Mouse (Mus musculus) thymus, postnatal 0 days (tissue): ENCODE results near the gene Gm8159. TPM values are rescaled to one million over a fixed set of nuclear protein-coding genes. Genes with fewer than 3 reads are reported as not detected.
"Not testable (repeated sequence)": the region's sequence is repeated elsewhere in the genome, so short reads cannot be mapped to it uniquely, and the experiment has no call there.

Source experiments
- DNase-seq: peaks from one replicate; pipeline ENCODE4 v3.0.0-alpha.2; 2015; ENCODE audit warnings: low spot score
- polyA plus RNA-seq: library from polyadenylated mRNA; unstranded; fragments of >200 nt; fragmentation: Nextera tagmentation; extraction: Ambion mirVana; gene quantifications from 2 replicates; pipeline ENCODE4 v1.2.1, GENCODE M21; 2015

Gm8159 gene
- not detected in 2 replicates for polyA plus RNA-seq

DNA sequence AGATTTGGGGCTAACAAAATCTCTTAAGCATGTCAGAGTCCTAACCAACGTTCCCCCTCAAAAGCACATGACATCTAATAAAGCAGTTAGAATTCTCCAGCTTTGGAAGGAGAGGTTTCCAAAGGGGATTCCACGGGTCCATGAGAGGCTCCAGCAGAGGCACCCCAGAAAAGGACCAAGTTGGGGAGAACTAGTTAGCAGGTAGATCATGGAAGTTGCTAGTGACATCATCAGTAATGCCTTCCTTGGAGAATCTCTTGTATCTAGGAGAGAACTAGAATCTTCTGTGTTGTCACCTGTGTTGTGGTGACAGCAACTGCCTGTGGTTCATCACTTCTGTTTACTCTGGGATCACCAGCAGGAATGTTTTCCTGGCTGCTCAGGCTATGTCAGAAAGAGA, at the start of gene Gm8159:
Gene Gm8159 (plus strand): TSS at position 301 of the 400 bp plus-strand sequence.
- DNase-seq: not testable (repeated sequence)

DNA sequence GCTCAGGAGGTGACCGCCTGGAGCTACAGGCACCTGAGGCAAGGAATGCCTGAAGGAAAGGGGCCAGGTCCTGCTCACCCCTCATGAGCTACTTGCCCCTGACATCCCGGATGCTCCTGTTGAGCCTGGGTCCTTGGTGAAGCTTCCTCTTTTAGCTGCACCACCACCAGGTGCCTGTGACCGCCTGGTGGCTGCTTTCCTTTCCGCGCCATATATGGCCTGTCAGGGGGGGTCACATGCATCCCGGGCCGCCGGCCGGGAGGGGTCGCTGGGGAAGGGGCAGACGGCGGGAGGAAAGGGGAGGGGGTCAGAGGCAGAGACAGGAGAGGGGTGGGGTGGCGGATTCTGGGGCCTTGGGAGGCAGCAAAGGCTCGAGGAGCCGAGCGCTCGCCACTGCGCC, 17.2 kb downstream of the Gm8159 start:
- DNase-seq: not testable (repeated sequence)

- DNase-seq: not testable (repeated sequence)
Observed at GRCm38 (mm10) chr14:4650324-4650723, 18.2 kb downstream of the Gm8159 start.

DNA sequence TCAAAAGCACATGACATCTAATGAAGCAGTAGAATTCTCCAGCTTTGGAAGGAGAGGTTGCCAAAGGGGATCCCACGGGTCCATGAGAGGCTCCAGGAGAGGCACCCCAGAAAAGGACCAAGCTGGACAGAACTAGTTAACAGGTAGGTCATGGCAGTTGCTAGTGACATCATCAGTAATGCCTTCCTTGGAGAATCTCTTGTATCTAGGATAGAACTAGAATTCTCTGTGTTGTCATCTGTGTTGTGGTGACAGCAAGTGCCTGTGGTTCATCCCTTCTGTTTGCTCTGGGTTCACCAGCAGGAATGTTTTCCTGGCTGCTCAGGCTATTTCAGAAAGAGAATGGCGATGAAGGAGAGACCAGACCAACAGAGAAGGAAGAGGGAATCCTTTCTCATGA, 31.7 kb downstream of the Gm8159 start, which contains the start of gene Gm3239:
Gene Gm3239 (plus strand): TSS at position 301 of the 400 bp plus-strand sequence.
- DNase-seq: not testable (repeated sequence)

Other genes starting within 250 kb of the Gm8159 start
- gene Gm3159, start 234.8 kb upstream of the Gm8159 start, polyA plus RNA-seq: not detected in 2 replicates
- gene Gm3164, start 216.9 kb upstream of the Gm8159 start, polyA plus RNA-seq: 0.15 TPM in 1 of 2 replicates, not detected in the other
- gene Gm3173, start 201.4 kb upstream of the Gm8159 start, polyA plus RNA-seq: not detected in 2 replicates
- not detected in 2 replicates for gene Gm3182, start 150.6 kb upstream of the Gm8159 start, polyA plus RNA-seq
- not detected in 2 replicates for gene Gm3047, start 76.9 kb upstream of the Gm8159 start, polyA plus RNA-seq
- not detected in 2 replicates for gene Gm3239, start 31.8 kb downstream of the Gm8159 start, polyA plus RNA-seq
- not detected in 2 replicates for gene Gm7876, start 76.9 kb downstream of the Gm8159 start, polyA plus RNA-seq
- not detected in 2 replicates for gene Gm3252, start 94.4 kb downstream of the Gm8159 start, polyA plus RNA-seq
- not detected in 2 replicates for gene Gm9602, start 144.0 kb downstream of the Gm8159 start, polyA plus RNA-seq
- not detected in 2 replicates for gene Gm3269, start 205.8 kb downstream of the Gm8159 start, polyA plus RNA-seq
- gene Gm3264, start 223.2 kb downstream of the Gm8159 start, polyA plus RNA-seq: not detected in 2 replicates